Mouse (Mus musculus) embryonic stem cell, embryonic (primary cell): ENCODE measurements at regions not wholly inside any gene's neighbourhood (a gene's known extent, or its start where the extent isn't known, plus 50 kb on each side); places are given as distances from the start of the nearest gene placed in this dataset.
"Not testable (repeated sequence)": the region's sequence is repeated elsewhere in the genome, so short reads cannot be mapped to it uniquely, and the experiment has no call there.

ENCODE experiments used
- CTCF ChIA-PET, 4 experiments: fragments of 300-600 bp in 2 of 4; fragments of 350-600 bp in 2 of 4; sonication (Branson Sonifier 250); formaldehyde crosslinking; loops; one replicate each; lab custom pipeline; 2022; ENCODE audit warnings: inconsistent platforms in 2 of 4; lab: Charles Lee
- POLR2A ChIA-PET, 4 experiments: fragments of 300-600 bp in 2 of 4; fragments of 350-600 bp in 2 of 4; sonication (Branson Sonifier 250); formaldehyde crosslinking; loops; one replicate each; lab custom pipeline; 2022; ENCODE audit warnings: antibody characterized with exemption in 4 of 4, inconsistent platforms in 1 of 4; lab: Charles Lee

DNA sequence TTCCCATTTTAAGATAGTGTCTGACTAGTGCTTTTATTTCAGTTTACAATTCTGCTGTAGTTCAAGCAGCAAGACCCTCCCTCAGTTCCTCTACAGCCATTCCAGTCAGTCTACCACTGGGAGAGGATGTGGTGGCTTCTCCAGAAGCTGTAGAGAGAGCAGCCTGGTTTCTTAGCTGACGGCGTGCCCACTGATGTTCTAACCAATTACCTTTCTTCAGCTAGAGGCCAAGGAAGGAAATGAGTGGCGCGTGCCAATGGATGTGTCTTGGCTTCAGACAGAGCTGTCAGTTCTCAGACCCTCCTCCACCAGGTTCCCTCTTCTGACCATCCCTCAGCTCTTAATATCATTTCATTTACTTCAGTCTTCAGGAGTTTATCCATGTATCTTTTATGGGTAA, 264.7 kb upstream of the Smim15 start:
- CTCF ChIA-PET, result no interaction called here
- POLR2A ChIA-PET, result no interaction called here

DNA sequence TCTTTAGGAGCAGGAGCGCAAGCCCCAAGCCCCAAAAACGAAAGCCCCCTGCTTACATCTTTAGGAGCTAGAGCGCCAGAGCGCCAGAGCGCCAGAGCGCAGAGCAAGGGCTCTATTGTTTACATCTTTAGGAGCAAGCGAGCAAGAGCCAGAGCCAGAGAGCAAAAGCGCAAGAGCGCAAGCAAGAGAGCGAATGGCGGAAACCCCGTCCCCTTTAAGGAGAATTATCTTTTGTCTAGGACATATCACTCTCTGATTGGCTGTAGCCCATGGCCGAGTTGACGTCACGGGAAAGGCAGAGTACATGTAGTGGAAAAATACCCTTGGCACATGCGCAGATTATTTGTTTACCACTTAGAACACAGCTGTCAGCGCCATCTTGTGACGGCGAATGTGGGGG, 269.7 kb upstream of the Smim15 start:
- POLR2A ChIA-PET, CTCF ChIA-PET: not testable (repeated sequence)

DNA sequence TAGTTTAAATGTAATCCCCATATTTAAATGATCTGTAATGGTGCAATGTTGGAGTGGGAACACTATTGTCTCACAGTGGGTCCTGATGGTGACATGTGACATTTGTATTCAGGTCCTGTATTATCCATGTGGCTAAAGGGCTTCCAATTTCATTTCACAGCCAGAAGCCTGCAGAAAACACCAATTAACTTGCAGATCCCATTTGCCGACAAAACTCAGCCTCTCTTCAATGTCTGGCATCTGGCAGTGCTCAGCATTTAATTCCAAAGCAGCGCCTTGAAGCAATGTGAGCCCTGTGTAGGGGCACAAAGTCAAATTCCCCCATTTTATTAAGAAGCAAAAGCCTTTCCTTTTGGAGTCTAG, 277.0 kb upstream of the Smim15 start:
- ChIA-PET CTCF (no interaction called here), POLR2A (no interaction called here)

DNA sequence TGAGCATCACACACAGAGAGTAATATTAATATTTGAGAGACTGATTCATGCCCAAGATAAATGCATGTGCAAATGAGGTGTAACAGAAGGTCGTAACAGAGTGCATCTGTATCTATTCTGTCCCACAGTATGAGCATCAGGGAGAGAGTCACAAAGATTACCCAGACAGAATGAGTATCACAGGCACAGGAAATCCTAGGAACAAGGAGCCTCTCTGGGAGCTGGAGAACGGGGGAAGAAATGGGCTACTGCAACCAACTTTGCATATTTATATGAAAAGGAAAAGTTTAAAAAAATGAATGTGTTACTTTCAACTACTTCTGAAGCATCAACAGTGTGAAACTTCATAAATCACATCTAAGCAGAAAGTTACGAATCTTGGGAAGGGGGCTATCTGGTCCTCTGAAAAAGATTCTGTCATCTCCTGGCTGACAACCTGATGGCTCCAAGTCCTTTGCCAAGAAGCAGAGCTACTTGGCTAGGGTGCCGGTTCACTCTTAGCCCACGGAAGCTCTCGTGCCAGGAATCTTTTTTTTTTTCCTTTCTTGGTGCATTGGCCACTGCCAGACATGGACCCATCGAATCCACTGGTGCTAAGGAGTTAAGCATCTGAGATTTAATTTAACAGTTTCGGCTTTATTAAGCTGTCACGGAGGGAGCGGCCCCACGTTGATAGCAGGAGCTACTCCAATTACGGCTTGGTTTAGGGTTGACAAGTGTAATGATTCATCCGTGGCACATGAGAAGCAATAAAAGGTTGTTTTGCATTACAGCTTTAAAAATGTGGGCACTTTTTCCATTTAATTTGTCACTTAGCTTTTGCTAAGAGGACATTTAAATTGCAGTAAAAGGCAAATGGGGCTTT, 277.6 kb upstream of the Smim15 start:
- CTCF ChIA-PET, result no interaction called here
- POLR2A ChIA-PET, result interaction anchor here in 1 of 4 experiments (0.6 kb wide), 1 partner anchor 259 kb away, joined by 5 read pairs; no protein-coding TSS in a partner anchor

GRCm38 (mm10) chr13:107763911-107764310, 280.3 kb upstream of the Smim15 start:
- POLR2A ChIA-PET, result no interaction called here
- CTCF ChIA-PET, result no interaction called here

GRCm38 (mm10) chr13:107760511-107760910, 283.7 kb upstream of the Smim15 start:
- POLR2A ChIA-PET, result no interaction called here
- CTCF ChIA-PET, result no interaction called here

DNA sequence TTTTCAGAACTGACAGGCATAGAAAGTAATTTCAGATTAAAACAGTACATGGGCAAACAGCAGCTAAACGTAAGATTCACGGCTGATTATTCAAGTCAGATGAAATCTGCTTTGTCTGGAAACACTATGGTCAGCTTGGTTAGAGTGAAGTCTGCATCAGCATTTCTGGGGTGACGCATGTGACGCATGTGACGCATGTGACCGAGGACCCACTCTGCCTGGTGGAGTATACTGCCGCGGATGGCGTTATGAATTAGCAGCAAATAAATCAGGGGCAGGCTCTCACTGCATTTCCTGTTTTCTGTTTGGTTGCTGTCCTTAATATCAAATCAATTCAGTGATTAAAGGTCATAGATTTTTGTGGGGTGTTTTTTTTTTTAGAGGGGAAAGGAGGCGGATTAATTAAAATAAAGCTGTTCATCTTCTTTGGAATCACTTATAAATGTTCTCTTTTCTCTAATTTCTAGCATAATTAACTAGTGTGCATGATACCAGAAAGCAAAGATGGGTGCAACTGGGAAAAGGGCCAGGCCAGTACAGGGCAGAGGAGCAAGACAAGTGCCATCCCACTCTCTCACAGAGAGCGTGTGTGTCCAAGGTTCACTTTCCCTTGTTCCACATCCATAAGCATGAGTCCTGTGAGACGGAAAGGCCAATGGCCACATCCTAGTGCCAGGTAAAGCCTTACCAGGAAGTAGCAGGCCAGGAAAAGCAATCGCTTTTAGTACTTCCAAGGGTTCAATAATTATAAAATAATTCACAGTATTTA, 285.7 kb upstream of the Smim15 start:
- CTCF ChIA-PET, result no interaction called here
- POLR2A ChIA-PET, result interaction anchor here in 2 of 4 experiments (0.6 kb wide), 2 partner anchors 8 to 17 kb away, joined by 3 read pairs; no protein-coding TSS in a partner anchor

- POLR2A ChIA-PET, result interaction anchor here in 1 of 4 experiments (1.3 kb wide), 1 partner anchor 19 kb away, joined by 3 read pairs; no protein-coding TSS in a partner anchor
- CTCF ChIA-PET, result interaction anchor here in 1 of 4 experiments (0.5 kb wide), 1 partner anchor 414 kb away, joined by 5 read pairs; no protein-coding TSS in a partner anchor
Observed at GRCm38 (mm10) chr13:107752745-107753144, 291.5 kb upstream of the Smim15 start.

DNA sequence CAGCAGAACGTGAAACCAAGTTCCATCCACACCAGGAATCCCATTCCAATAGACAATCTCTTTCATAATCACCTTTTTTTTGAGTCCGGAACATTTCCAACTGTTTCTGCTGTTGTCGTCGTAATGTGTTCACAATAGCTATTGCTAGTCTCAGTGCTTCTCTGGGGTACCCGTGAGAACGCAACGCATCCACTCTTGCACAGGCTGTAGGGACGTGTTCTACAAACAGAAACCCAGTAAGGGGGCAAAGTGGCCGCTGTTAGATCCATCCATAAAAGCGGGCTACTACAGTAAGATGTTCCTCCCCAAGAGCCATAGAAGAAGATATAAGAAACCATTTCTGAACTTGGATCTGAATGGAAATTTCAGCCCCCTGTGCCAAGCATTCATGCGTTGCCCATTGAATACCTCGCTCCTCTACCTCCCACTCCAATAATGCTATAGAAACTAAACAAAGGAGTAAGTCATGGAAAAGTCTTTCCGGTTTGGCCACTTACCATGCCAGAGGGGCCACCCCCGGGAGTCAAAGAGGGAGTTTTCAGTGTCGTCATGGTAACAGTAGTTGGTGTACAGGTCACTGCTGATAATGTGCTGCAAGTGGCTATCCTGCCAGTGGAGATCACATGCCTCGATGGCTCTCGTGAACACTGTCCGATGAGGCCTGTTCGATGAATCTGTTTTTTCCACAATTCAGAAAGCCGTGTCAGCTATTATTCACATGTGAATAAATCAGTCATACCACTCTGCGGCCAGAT, 300.6 kb upstream of the Smim15 start:
- CTCF ChIA-PET, result interaction anchor here in 2 of 4 experiments (0.5 kb wide), 2 partner anchors 240 to 1089 kb away, joined by 4 to 6 read pairs; no protein-coding TSS in a partner anchor
- POLR2A ChIA-PET, result no interaction called here

- ChIA-PET POLR2A (interaction anchor here in 2 of 4 experiments (0.6 to 0.8 kb wide), 4 partner anchors 10 to 143 kb away, joined by 3 to 7 read pairs (median 4); no protein-coding TSS in a partner anchor), CTCF (no interaction called here)
Observed at GRCm38 (mm10) chr13:107736581-107736980, 307.7 kb upstream of the Smim15 start.

GRCm38 (mm10) chr13:107734161-107734905, 309.9 kb upstream of the Smim15 start:
- ChIA-PET CTCF (no interaction called here), POLR2A (no interaction called here)

DNA sequence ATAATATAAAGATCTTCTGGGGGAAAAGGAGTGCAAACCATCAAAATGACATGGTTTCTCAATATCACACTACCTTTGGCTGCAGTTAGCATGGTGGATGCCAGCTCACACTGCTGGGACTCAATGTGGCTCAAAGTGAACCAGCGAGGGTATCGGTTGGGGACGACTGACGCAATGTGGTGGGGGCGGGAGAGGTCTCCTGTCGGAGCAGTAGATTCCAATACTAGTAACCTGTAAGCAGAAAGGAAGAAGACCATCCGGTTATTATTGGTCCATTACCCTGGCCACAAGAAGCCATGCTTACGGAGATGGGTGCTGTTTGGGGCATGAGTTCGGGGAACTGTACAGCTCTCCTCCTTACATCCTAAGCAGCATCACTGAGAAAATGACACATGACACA, 313.3 kb upstream of the Smim15 start:
- POLR2A ChIA-PET, result interaction anchor here in 1 of 4 experiments (0.9 kb wide), 1 partner anchor 23 kb away, joined by 3 read pairs; no protein-coding TSS in a partner anchor

GRCm38 (mm10) chr13:107726491-107726890, 317.8 kb upstream of the Smim15 start:
- POLR2A ChIA-PET, result interaction anchor here in 3 of 4 experiments (0.6 to 2.9 kb wide), 11 partner anchors 10 to 315 kb away, joined by 3 to 13 read pairs (median 4); no protein-coding TSS in a partner anchor
- CTCF ChIA-PET, result interaction anchor here in 3 of 4 experiments (0.6 to 1.6 kb wide), 7 partner anchors 9 to 551 kb away, joined by 3 to 6 read pairs (median 3); no protein-coding TSS in a partner anchor

More for the DNA sequence above, 313.3 kb upstream of the Smim15 start:
- CTCF ChIA-PET, result no interaction called here

DNA sequence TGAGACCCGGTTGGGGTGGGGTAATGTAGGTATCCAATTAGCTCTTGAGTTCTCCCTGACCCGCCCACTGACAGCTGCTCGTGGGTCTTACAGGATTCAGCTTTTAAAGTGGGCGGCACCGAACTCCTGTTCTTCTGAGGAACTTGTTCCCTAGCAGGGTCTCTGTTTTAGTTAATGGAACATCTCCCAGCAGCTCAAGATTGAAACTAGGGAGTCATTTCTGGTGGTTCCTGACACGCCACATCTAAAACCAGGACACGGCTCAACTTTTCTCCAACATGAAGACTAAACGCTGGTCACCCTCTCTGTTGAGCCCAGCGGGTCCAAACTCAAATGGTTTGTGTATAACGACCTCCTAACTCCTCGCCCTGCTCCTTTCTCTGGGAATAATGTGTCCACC, 322.3 kb upstream of the Smim15 start:
- CTCF ChIA-PET, result interaction anchor here in 1 of 4 experiments (1.1 kb wide), 1 partner anchor 14 kb away, joined by 3 read pairs; no protein-coding TSS in a partner anchor
- POLR2A ChIA-PET, result interaction anchor here in 3 of 4 experiments (0.6 to 2.1 kb wide), 6 partner anchors 10 to 45 kb away, joined by 3 to 5 read pairs (median 4); no protein-coding TSS in a partner anchor

- POLR2A ChIA-PET, result interaction anchor here in 3 of 4 experiments (0.6 to 2.1 kb wide), 6 partner anchors 11 to 44 kb away, joined by 3 to 5 read pairs (median 4); no protein-coding TSS in a partner anchor
Observed at GRCm38 (mm10) chr13:107720874-107721574, 323.2 kb upstream of the Smim15 start.

DNA sequence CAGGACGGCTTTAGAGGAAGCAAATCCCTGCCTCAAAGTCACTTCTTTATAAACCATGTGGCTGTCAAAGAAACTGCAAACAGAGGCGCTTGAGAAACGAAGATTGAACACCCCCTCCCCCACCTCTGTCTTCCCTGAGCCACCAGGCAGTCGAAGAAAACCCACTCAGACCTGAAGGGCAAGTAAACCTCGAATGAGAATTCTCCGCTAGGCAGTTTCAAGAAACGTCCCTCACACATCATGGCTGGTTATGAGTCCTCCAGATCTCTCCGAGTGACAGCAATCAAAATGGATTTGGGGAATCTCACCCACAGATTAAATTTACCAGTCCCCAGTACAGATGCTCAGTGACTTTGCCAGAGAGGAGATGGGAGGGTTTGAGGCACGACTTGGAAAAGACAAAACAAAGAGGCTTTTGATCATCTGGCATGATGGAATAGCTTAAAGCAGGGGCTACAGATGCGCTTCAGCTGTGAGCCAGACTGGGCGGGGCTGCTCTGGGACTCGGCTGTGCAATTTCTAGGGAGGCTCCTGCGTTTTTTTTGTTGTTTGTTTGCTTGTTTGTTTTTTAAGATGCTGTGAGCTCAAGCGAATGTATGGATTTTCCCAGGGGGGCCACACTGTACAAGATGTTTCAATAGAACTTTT, 325.1 kb upstream of the Smim15 start:
- CTCF ChIA-PET, result no interaction called here
- POLR2A ChIA-PET, result interaction anchor here in 3 of 4 experiments (0.6 to 1.0 kb wide), 4 partner anchors 9 to 143 kb away, joined by 3 read pairs; no protein-coding TSS in a partner anchor

More at GRCm38 (mm10) chr13:107720874-107721574, 323.2 kb upstream of the Smim15 start:
- CTCF ChIA-PET, result no interaction called here
